Mouse (Mus musculus) embryonic facial prominence, embryonic 15.5 days (tissue): ENCODE results near the gene Rrm1. TPM values are rescaled to one million over a fixed set of nuclear protein-coding genes. Genes with fewer than 3 reads are reported as not detected.
A peak's percentile ranks its signal among the peaks of the same experiment; 100 is the strongest.

Experiments
- ATAC-seq: fragments of 200-750 bp; cut with Nextera tagmentation; 2 replicates; pipeline ENCODE4 v1.8.0; 2017; ENCODE audit warnings: low read depth, moderate TSS enrichment; ENCODE audit not compliant: insufficient number of reproducible peaks, low FRiP score, low TSS enrichment
- H3K27ac ChIP-seq: fragments of 300-500 bp; sonication (generic); replicated peaks from 2 replicates; pipeline ENCODE4 v1.5.1; 2015; ENCODE audit warnings: mild to moderate bottlenecking, inconsistent platforms
- H3K27me3 ChIP-seq: fragments of 300-500 bp; sonication (generic); 2 replicates; pipeline ENCODE4 v1.6.1; 2015; ENCODE audit warnings: inconsistent platforms
- H3K36me3 ChIP-seq: fragments of 300-500 bp; sonication (generic); 2 replicates; pipeline ENCODE4 v1.6.1; 2015; ENCODE audit warnings: mild to moderate bottlenecking, inconsistent platforms
- H3K4me1 ChIP-seq: fragments of 300-500 bp; sonication (generic); 2 replicates; pipeline ENCODE4 v1.6.1; 2015; ENCODE audit warnings: inconsistent platforms
- H3K4me2 ChIP-seq: fragments of 300-500 bp; sonication (generic); replicated peaks from 2 replicates; pipeline ENCODE4 v1.6.1; 2015; ENCODE audit warnings: mild to moderate bottlenecking, inconsistent platforms
- H3K4me3 ChIP-seq: fragments of 300-500 bp; sonication (generic); replicated peaks from 2 replicates; pipeline ENCODE4 v1.5.1; 2015; ENCODE audit warnings: mild to moderate bottlenecking, inconsistent platforms
- H3K9ac ChIP-seq: fragments of 300-500 bp; sonication (generic); 2 replicates; pipeline ENCODE4 v1.6.1; 2015; ENCODE audit warnings: inconsistent platforms
- H3K9me3 ChIP-seq: fragments of 300-500 bp; sonication (generic); replicated peaks from 2 replicates; pipeline ENCODE4 v1.6.1; 2016; ENCODE audit warnings: inconsistent platforms
- WGBS: fragments of 180-500 bp; shearing (Covaris S2); methylation state at CpG from one replicate; pipeline ENCODE4 v1.1.7; 2015; 5-methylcytosine and 5-hydroxymethylcytosine counted together
- polyA plus RNA-seq: library from polyadenylated mRNA; unstranded; fragments of >200 nt; fragmentation: Nextera tagmentation; extraction: Ambion mirVana; gene quantifications from 2 replicates; pipeline ENCODE4 v1.2.1, GENCODE M21; 2015

Rrm1 gene
- polyA plus RNA-seq, 1 experiment from 2014 or later: 119 TPM

DNA sequence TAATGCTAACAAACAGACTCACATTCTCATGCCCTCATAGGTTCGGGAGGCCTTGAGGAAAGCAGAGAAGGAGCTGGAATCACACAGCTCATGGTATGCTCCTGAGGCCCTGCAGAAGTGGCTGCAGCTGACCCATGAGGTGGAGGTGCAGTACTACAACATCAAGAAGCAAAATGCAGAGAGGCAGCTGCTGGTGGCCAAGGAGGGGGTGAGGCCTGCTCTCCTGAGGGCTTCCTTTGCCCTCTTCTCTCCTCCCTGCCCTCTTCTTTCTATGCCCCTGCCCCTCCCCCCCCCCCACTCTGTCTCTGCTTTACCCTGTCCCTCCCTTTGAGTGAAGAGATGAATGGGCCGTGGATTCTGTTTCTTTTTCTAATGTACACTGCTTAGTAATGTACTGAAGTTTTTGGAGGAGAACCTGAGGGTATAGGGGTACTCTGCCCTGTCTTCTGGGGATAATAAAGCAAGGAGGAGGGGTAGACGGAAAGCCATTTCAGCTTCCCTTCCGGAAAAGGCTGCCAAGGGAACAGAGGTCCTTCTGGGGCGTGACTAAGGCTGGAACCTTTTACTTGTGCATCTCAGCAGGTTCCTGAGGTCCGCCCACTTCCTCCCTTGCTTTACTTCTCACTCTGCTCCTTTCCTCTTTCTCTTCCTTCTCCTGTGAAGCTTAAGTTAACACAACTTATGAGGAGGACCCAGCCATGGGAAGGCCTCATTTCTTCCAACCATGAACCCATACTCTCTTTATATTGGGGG lies 15.4 kb upstream of the Rrm1 start:
- Histone ChIP-seq H3K4me1 (no peaks in the 10 kb centered on the region), H3K27ac (no peak overlapping the region), H3K27me3 (no peaks in the 10 kb centered on the region), H3K9me3 (no peaks in the 10 kb centered on the region), H3K36me3 (peaks cover 9% of the 10 kb centered on the region; the same call in 1 of the 2 replicates), H3K4me3 (no peak overlapping the region), H3K4me2 (no peak overlapping the region), H3K9ac (no peak overlapping the region)
- WGBS: 50% methylated on average over 6 of the region's 6 CpGs
- ATAC-seq: no peak

- Histone ChIP-seq H3K9me3 (no peaks in the 10 kb centered on the region), H3K4me2 (no peak overlapping the region), H3K27ac (no peak overlapping the region), H3K9ac (no peak overlapping the region), H3K27me3 (0 out of 2 replicates have a peak, but pooled peaks cover 2% of the 10 kb centered on the region), H3K36me3 (peaks cover 5% of the 10 kb centered on the region; the same call in 1 of the 2 replicates), H3K4me3 (no peak overlapping the region), H3K4me1 (no peaks in the 10 kb centered on the region)
- no peak for ATAC-seq
- WGBS: 70% methylated on average over 2 of the region's 2 CpGs
Observed at GRCm38 (mm10) chr7:102434344-102434743, 7.2 kb upstream of the Rrm1 start.

- WGBS: 52% methylated on average over 15 of the region's 15 CpGs
- no peaks in the 10 kb centered on the region for H3K9me3 ChIP-seq
- H3K27me3 ChIP-seq: 0 out of 2 replicates have a peak, but pooled peaks cover 2% of the 10 kb centered on the region
- H3K27ac ChIP-seq: 0 out of 2 replicates have a peak overlapping the region, but pooled peaks have one; percentile 48
- ATAC-seq: no peak
- peak overlapping the region; percentile 66 for H3K4me3 ChIP-seq
- peaks cover 12% of the 10 kb centered on the region for H3K4me1 ChIP-seq
- H3K4me2 ChIP-seq: peak overlapping the region; percentile 43
- H3K36me3 ChIP-seq: peaks cover 3% of the 10 kb centered on the region
- no peak overlapping the region for H3K9ac ChIP-seq
Observed at GRCm38 (mm10) chr7:102440822-102441656, 456 bp upstream of the Rrm1 start.

- peak overlapping the region; percentile 85; the same call in 1 of the 2 replicates for H3K27ac ChIP-seq
- no peak for ATAC-seq
- 0 out of 2 replicates have a peak, but pooled peaks cover 2% of the 10 kb centered on the region for H3K27me3 ChIP-seq
- peaks cover 10% of the 10 kb centered on the region for H3K36me3 ChIP-seq
- H3K9me3 ChIP-seq: no peaks in the 10 kb centered on the region
- H3K4me3 ChIP-seq: peak overlapping the region; percentile 66
- WGBS: 0% methylated on average over 4 of the region's 4 CpGs
- H3K9ac ChIP-seq: peak overlapping the region; percentile 61
- peaks cover 12% of the 10 kb centered on the region for H3K4me1 ChIP-seq
- H3K4me2 ChIP-seq: peak overlapping the region; percentile 53
Observed at GRCm38 (mm10) chr7:102442432-102442831, 937 bp downstream of the Rrm1 start.

- Histone ChIP-seq H3K4me1 (peaks cover 12% of the 10 kb centered on the region), H3K27me3 (no peaks in the 10 kb centered on the region), H3K27ac (no peak overlapping the region), H3K4me3 (no peak overlapping the region), H3K9ac (no peak overlapping the region), H3K4me2 (no peak overlapping the region), H3K9me3 (no peaks in the 10 kb centered on the region), H3K36me3 (peaks cover 19% of the 10 kb centered on the region)
- WGBS: 76% methylated on average over 2 of the region's 2 CpGs
- ATAC-seq: no peak
Observed at GRCm38 (mm10) chr7:102444301-102444700, 2.8 kb downstream of the Rrm1 start.

DNA sequence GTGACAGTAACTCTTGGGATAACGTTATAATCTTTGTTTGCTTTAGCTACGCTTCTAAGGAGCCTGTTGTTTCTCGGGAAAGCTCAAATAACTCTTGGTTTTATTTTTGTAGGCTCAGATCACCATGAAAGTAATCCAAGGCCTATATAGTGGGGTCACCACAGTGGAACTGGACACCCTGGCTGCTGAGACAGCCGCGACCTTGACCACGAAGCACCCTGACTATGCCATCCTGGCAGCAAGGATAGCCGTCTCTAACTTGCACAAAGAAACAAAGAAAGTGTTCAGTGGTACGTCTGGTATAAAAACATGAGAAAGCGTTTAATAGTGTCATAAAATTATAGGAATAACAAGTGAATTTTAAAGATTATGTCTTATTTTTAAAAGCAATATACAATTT lies 4.9 kb downstream of the Rrm1 start:
- Histone ChIP-seq H3K9ac (no peak overlapping the region), H3K27ac (no peak overlapping the region), H3K4me2 (no peak overlapping the region), H3K9me3 (no peaks in the 10 kb centered on the region), H3K27me3 (no peaks in the 10 kb centered on the region), H3K4me3 (no peak overlapping the region), H3K4me1 (peaks cover 12% of the 10 kb centered on the region), H3K36me3 (peaks cover 39% of the 10 kb centered on the region)
- no peak for ATAC-seq
- WGBS: 89% methylated on average over 9 of the region's 9 CpGs

- Histone ChIP-seq H3K9me3 (no peaks in the 10 kb centered on the region), H3K4me2 (no peak overlapping the region), H3K4me3 (no peak overlapping the region), H3K36me3 (peaks cover 77% of the 10 kb centered on the region), H3K27ac (no peak overlapping the region), H3K9ac (no peak overlapping the region), H3K27me3 (no peaks in the 10 kb centered on the region), H3K4me1 (no peaks in the 10 kb centered on the region)
- no peak for ATAC-seq
- WGBS: 80% methylated on average over 5 of the region's 5 CpGs
Observed at GRCm38 (mm10) chr7:102458618-102459380, 17.3 kb downstream of the Rrm1 start.

DNA sequence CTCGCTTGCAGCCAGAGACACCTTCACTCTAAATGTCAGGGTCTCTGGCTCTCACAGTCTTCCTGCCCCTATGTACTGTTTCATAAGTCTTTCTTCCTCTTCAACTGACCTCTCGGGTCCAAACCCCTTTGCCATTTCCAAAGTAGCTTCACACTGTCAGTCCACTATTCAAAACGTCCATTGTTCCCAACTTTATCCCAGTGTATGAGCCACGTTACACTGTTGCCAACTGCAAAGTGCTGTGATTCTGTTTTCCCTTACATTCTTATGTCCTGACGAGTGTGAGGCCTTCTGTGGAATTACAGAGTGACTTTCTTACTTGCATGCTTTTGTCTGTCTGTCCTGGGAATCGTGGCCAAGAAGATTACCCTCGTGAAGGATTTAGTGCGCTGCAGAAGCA lies 26.1 kb downstream of the Rrm1 start:
- no peak for ATAC-seq
- 83% methylated on average over 8 of the region's 8 CpGs for WGBS

DNA sequence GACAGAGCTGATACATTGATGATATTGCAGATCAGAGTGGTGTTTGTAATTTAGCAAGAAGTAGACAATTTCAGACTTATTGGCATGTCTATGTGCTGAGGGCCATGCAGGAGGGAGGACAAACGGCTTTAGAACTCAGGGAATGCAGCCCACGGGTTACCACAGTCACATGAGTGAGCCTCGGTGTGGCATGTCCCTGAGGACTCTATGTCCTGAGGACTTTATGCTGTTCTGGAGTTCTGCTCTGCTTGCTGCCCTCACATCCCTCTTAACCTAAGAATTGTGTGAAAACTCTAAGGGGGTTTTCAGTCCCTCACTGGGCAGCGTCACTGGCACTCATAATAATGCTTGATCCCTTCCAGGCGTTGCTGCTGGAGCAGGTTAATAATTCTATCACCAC lies 31.2 kb downstream of the Rrm1 start:
- Histone ChIP-seq H3K27ac (no peak overlapping the region), H3K9ac (no peak overlapping the region), H3K36me3 (peaks cover 9% of the 10 kb centered on the region), H3K9me3 (no peaks in the 10 kb centered on the region), H3K27me3 (no peaks in the 10 kb centered on the region), H3K4me2 (no peak overlapping the region), H3K4me3 (no peak overlapping the region), H3K4me1 (no peaks in the 10 kb centered on the region)
- WGBS: 57% methylated on average over 5 of the region's 5 CpGs
- ATAC-seq: no peak

More for the DNA sequence above, 26.1 kb downstream of the Rrm1 start:
- H3K4me1 ChIP-seq: no peaks in the 10 kb centered on the region
- no peak overlapping the region for H3K9ac ChIP-seq
- no peak overlapping the region for H3K4me2 ChIP-seq
- peaks cover 58% of the 10 kb centered on the region for H3K36me3 ChIP-seq
- H3K27ac ChIP-seq: no peak overlapping the region
- no peaks in the 10 kb centered on the region for H3K9me3 ChIP-seq
- no peak overlapping the region for H3K4me3 ChIP-seq
- H3K27me3 ChIP-seq: no peaks in the 10 kb centered on the region

DNA sequence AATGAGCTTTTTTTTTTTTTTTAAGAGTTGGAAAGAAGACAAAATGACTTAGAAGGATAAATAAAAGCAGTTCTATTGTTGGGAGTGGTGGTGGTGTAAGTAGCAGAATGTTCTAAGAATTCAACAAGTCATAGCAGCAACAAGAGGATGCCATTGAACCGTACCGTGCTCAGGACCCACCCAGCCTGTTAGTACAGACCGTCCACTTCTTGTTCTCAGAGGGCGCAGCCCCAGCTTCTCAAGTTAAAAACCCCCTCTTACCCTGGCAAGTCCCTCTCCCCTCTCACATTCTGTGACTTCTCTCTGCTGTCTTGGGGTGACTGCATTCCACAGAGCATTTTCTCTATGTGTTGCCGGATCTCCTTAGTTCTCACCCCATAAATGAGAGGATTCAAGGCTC lies 35.1 kb downstream of the Rrm1 start:
- H3K4me1 ChIP-seq: 0 out of 2 replicates have a peak, but pooled peaks cover 3% of the 10 kb centered on the region
- no peak for ATAC-seq
- H3K4me2 ChIP-seq: no peak overlapping the region
- no peak overlapping the region for H3K9ac ChIP-seq
- 81% methylated on average over 5 of the region's 5 CpGs for WGBS
- no peaks in the 10 kb centered on the region for H3K36me3 ChIP-seq
- no peak overlapping the region for H3K27ac ChIP-seq
- no peaks in the 10 kb centered on the region for H3K9me3 ChIP-seq
- H3K4me3 ChIP-seq: no peak overlapping the region
- H3K27me3 ChIP-seq: no peaks in the 10 kb centered on the region

GRCm38 (mm10) chr7:102477377-102477776 lies 35.9 kb downstream of the Rrm1 start:
- no peak for ATAC-seq
- H3K36me3 ChIP-seq: no peaks in the 10 kb centered on the region
- 75% methylated on average over 11 of the region's 11 CpGs for WGBS

More at GRCm38 (mm10) chr7:102477377-102477776, 35.9 kb downstream of the Rrm1 start:
- Histone ChIP-seq H3K27me3 (no peaks in the 10 kb centered on the region), H3K4me1 (0 out of 2 replicates have a peak, but pooled peaks cover 3% of the 10 kb centered on the region), H3K4me3 (no peak overlapping the region), H3K27ac (no peak overlapping the region), H3K4me2 (no peak overlapping the region), H3K9me3 (no peaks in the 10 kb centered on the region), H3K9ac (no peak overlapping the region)
